Mouse (Mus musculus): ENCODE measurements around the gene Ajuba. TPM values are rescaled to one million over a fixed set of nuclear protein-coding genes. Genes with fewer than 3 reads are reported as not detected.

Gene Ajuba
- total RNA-seq (2021), result 1 to 10 TPM; 4.6 to 4.8 TPM
- polyA plus RNA-seq (2012; rRNA removed), result 7.8 and 13.4 TPM in 2 replicates
- long read RNA-seq, partial matches to known transcripts, result 2 of 7 reads
- long read RNA-seq, other reads (novel, unspliced or antisense), result 1 of 7 reads

GRCm38 (mm10) chr14:54577089-54577982, at the start of gene Ajuba:
Ajuba (minus strand) TSS chr14:54577558.
- intact Hi-C loops (cut with DNase I), result loop anchor here (5.0 kb wide), 1 partner anchor 50 kb away; no protein-coding TSS in a partner anchor
- Histone ChIP-seq H3K4me1 (ENCODE audit: control insufficient read depth, insufficient read depth, low read length) (peaks cover 3% of the 10 kb centered on the region), H3K27me3 (ENCODE audit: control insufficient read depth, insufficient read depth, low read length) (peaks cover 2% of the 10 kb centered on the region; the same call in 1 of the 2 replicates), H3K9ac (ENCODE audit: low read depth, low read length) (peak within 1 kb of the TSS; percentile 84), H3K36me3 (ENCODE audit: control insufficient read depth, insufficient read depth, low read length) (no peaks in the 10 kb centered on the region), H3K79me2 (replicated peaks; ENCODE audit: control insufficient read depth, insufficient read depth, low read length) (no peaks in the 10 kb centered on the region), H3K4me3 (peak within 1 kb of the TSS; percentile 99), H3K27ac (peak within 1 kb of the TSS; percentile 89)
- peak; percentile 91 to 93 for DNase-seq
- TF ChIP-seq EP300 (IDR thresholded peaks at IDR 0.05; ENCODE audit: insufficient read depth, low read depth, low read length) (no peak), CTCF (IDR thresholded peaks at IDR 0.05) (no peak), POLR2A (IDR thresholded peaks at IDR 0.05; ENCODE audit: insufficient read depth, low read depth, low read length) (peak; percentile 52; the same call in 1 of the 2 replicates)
- under 1% methylated on average over 66 of the region's 66 CpGs for WGBS

DNA sequence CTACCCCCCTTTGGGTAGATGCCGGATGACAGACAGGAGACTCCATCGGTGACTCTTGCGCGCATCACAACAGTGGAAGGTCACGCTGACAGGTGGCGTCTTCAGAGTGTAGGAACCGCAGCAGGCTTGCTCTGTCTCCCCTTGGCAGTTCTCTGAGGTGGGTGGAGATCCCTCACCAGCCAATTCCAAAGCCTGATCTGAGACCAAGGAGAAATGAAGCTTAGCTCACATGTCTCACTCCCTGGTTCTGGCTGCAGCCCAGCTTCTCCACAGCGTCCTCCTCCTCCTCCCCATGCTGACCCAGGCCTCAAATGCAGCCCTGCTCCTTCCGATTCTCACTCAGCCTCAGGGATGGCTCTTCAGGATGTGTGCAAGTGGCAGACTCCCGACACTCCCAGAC, 47.6 kb upstream of the Ajuba start:
- Histone ChIP-seq H3K4me1 (ENCODE audit: control insufficient read depth, insufficient read depth, low read length) (no peaks in the 10 kb centered on the region), H3K9ac (ENCODE audit: low read depth, low read length) (no peak overlapping the region), H3K79me2 (replicated peaks; ENCODE audit: control insufficient read depth, insufficient read depth, low read length) (no peaks in the 10 kb centered on the region), H3K4me3 (no peak overlapping the region), H3K27me3 (ENCODE audit: control insufficient read depth, insufficient read depth, low read length) (no peaks in the 10 kb centered on the region), H3K36me3 (ENCODE audit: control insufficient read depth, insufficient read depth, low read length) (no peaks in the 10 kb centered on the region), H3K27ac (no peak overlapping the region)
- 79% methylated on average over 10 of the region's 10 CpGs for WGBS
- intact Hi-C loops (cut with DNase I), result no loop called here
- TF ChIP-seq POLR2A (IDR thresholded peaks at IDR 0.05; ENCODE audit: insufficient read depth, low read depth, low read length) (no peak), EP300 (IDR thresholded peaks at IDR 0.05; ENCODE audit: insufficient read depth, low read depth, low read length) (no peak), CTCF (IDR thresholded peaks at IDR 0.05) (no peak)
- no peak for DNase-seq

- TF ChIP-seq POLR2A (IDR thresholded peaks at IDR 0.05; ENCODE audit: insufficient read depth, low read depth, low read length), result no peak
- TF ChIP-seq CTCF (IDR thresholded peaks at IDR 0.05), result no peak
- TF ChIP-seq EP300 (IDR thresholded peaks at IDR 0.05; ENCODE audit: insufficient read depth, low read depth, low read length), result no peak
- Histone ChIP-seq H3K4me3 (no peak overlapping the region), H3K36me3 (ENCODE audit: control insufficient read depth, insufficient read depth, low read length) (no peaks in the 10 kb centered on the region), H3K9ac (ENCODE audit: low read depth, low read length) (no peak overlapping the region), H3K27ac (no peak overlapping the region), H3K4me1 (ENCODE audit: control insufficient read depth, insufficient read depth, low read length) (no peaks in the 10 kb centered on the region), H3K79me2 (replicated peaks; ENCODE audit: control insufficient read depth, insufficient read depth, low read length) (no peaks in the 10 kb centered on the region), H3K27me3 (ENCODE audit: control insufficient read depth, insufficient read depth, low read length) (no peaks in the 10 kb centered on the region)
- intact Hi-C loops (cut with DNase I), result no loop called here
- 85% methylated on average over 6 of the region's 6 CpGs for WGBS
- no peak for DNase-seq
Measured at GRCm38 (mm10) chr14:54623334-54623733, 46.0 kb upstream of the Ajuba start.

GRCm38 (mm10) chr14:54621133-54621532, 43.8 kb upstream of the Ajuba start, which contains the start of gene Psmb11:
Psmb11 (plus strand) TSS chr14:54621433.
- DNase-seq, result no peak
- no peak for TF ChIP-seq POLR2A (IDR thresholded peaks at IDR 0.05; ENCODE audit: insufficient read depth, low read depth, low read length)
- no peak for TF ChIP-seq EP300 (IDR thresholded peaks at IDR 0.05; ENCODE audit: insufficient read depth, low read depth, low read length)
- TF ChIP-seq CTCF (IDR thresholded peaks at IDR 0.05), result no peak
- Histone ChIP-seq H3K27me3 (ENCODE audit: control insufficient read depth, insufficient read depth, low read length) (no peaks in the 10 kb centered on the region), H3K9ac (ENCODE audit: low read depth, low read length) (no peak within 1 kb of the TSS), H3K4me3 (no peak within 1 kb of the TSS), H3K79me2 (replicated peaks; ENCODE audit: control insufficient read depth, insufficient read depth, low read length) (no peaks in the 10 kb centered on the region), H3K4me1 (ENCODE audit: control insufficient read depth, insufficient read depth, low read length) (no peaks in the 10 kb centered on the region; the same call in 1 of the 2 replicates), H3K36me3 (ENCODE audit: control insufficient read depth, insufficient read depth, low read length) (no peaks in the 10 kb centered on the region), H3K27ac (no peak within 1 kb of the TSS)
- WGBS, result 89% methylated on average over 1 of the region's 1 CpGs
- intact Hi-C loops (cut with DNase I), result no loop called here

- DNase-seq, result peak; percentile 88 to 92
- TF ChIP-seq CTCF (IDR thresholded peaks at IDR 0.05) (no peak), POLR2A (IDR thresholded peaks at IDR 0.05; ENCODE audit: insufficient read depth, low read depth, low read length) (peak; percentile 52)
- Histone ChIP-seq H3K4me3 (peak within 1 kb of the TSS; percentile 75), H3K27me3 (ENCODE audit: control insufficient read depth, insufficient read depth, low read length) (no peaks in the 10 kb centered on the region), H3K9ac (ENCODE audit: low read depth, low read length) (peak within 1 kb of the TSS; percentile 72), H3K4me1 (ENCODE audit: control insufficient read depth, insufficient read depth, low read length) (no peaks in the 10 kb centered on the region; the same call in 1 of the 2 replicates), H3K36me3 (ENCODE audit: control insufficient read depth, insufficient read depth, low read length) (no peaks in the 10 kb centered on the region), H3K79me2 (replicated peaks; ENCODE audit: control insufficient read depth, insufficient read depth, low read length) (no peaks in the 10 kb centered on the region), H3K27ac (peak within 1 kb of the TSS; percentile 72)
- under 1% methylated on average over 25 of the region's 25 CpGs for WGBS
- intact Hi-C loops (cut with DNase I), result no loop called here
Measured at GRCm38 (mm10) chr14:54617897-54618365, 40.6 kb upstream of the Ajuba start, which contains the start of gene Psmb5. Psmb5 (minus strand) TSS chr14:54618022.
